Mouse (Mus musculus) forebrain, embryonic 11.5 days (tissue): ENCODE data around the gene Theg. TPM values are rescaled to one million over a fixed set of nuclear protein-coding genes. Genes with fewer than 3 reads are reported as not detected.

Experiments used
- ATAC-seq: fragments of 200-750 bp; cut with Nextera tagmentation; replicated peaks from 2 replicates; pipeline ENCODE4 v1.8.0; 2017; ENCODE audit warnings: moderate TSS enrichment; ENCODE audit not compliant: low FRiP score
- DNase-seq: peaks from one replicate; pipeline ENCODE4 v3.0.0-alpha.2; 2017; ENCODE audit warnings: low spot score
- H3K27ac ChIP-seq: fragments of 300-500 bp; sonication (generic); 2 replicates; pipeline ENCODE4 v1.5.1; 2014; ENCODE audit warnings: low read depth, low read length
- H3K27me3 ChIP-seq: fragments of 300-500 bp; sonication (generic); 2 replicates; pipeline ENCODE4 v1.6.1; 2014; ENCODE audit warnings: mild to moderate bottlenecking, low read length, mixed read lengths; ENCODE audit not compliant: control insufficient read depth, insufficient read depth
- H3K36me3 ChIP-seq: fragments of 300-500 bp; sonication (generic); 2 replicates; pipeline ENCODE4 v1.6.1; 2014; ENCODE audit warnings: mild to moderate bottlenecking, low read length, moderate library complexity, mixed read lengths; ENCODE audit not compliant: control insufficient read depth, insufficient read depth
- H3K4me1 ChIP-seq: fragments of 300-500 bp; sonication (generic); replicated peaks from 2 replicates; pipeline ENCODE4 v1.6.1; 2014; ENCODE audit warnings: low read length, mixed read lengths; ENCODE audit not compliant: control insufficient read depth, insufficient read depth
- H3K4me2 ChIP-seq: fragments of 300-500 bp; sonication (generic); 2 replicates; pipeline ENCODE4 v1.6.1; 2014; ENCODE audit warnings: low read depth, mild to moderate bottlenecking, low read length, moderate library complexity, mixed read lengths; ENCODE audit not compliant: severe bottlenecking
- H3K4me3 ChIP-seq: fragments of 300-500 bp; sonication (generic); 2 replicates; pipeline ENCODE4 v1.5.1; 2014; ENCODE audit warnings: low read depth, low read length
- H3K9ac ChIP-seq: fragments of 300-500 bp; sonication (generic); 2 replicates; pipeline ENCODE4 v1.6.1; 2014; ENCODE audit warnings: low read length
- H3K9me3 ChIP-seq: fragments of 300-500 bp; sonication (generic); 2 replicates; pipeline ENCODE4 v1.6.1; 2016; ENCODE audit warnings: low read length, mixed read lengths; ENCODE audit not compliant: control insufficient read depth
- WGBS: fragments of 180-500 bp; shearing (Covaris S2); extraction: QIAGEN DNeasy Blood & Tissue Kit; methylation state at CpG from one replicate; pipeline ENCODE4 v1.1.7; 2014; 5-methylcytosine and 5-hydroxymethylcytosine counted together
- polyA plus RNA-seq: library from polyadenylated mRNA; unstranded; fragments of >200 nt; fragmentation: Nextera tagmentation; extraction: Ambion mirVana; gene quantifications from 2 replicates; pipeline ENCODE4 v1.2.1, GENCODE M21; 2014

The Theg gene
- not detected in 2 replicates for polyA plus RNA-seq

GRCm38 (mm10) chr10:79587061-79587751 lies at the start of gene Theg:
TSS of gene Theg (minus strand) at chr10:79587331.
- no peaks in the 10 kb centered on the region for H3K36me3 ChIP-seq
- no peaks in the 10 kb centered on the region for H3K27me3 ChIP-seq
- WGBS = 85% methylated on average over 5 of the region's 5 CpGs
- H3K9ac ChIP-seq = no peak within 1 kb of the TSS
- no peaks in the 10 kb centered on the region for H3K4me1 ChIP-seq
- DNase-seq (peak; percentile 31), ATAC-seq (no peak)
- no peak within 1 kb of the TSS for H3K4me3 ChIP-seq
- H3K9me3 ChIP-seq = no peaks in the 10 kb centered on the region
- no peak within 1 kb of the TSS for H3K4me2 ChIP-seq
- H3K27ac ChIP-seq = no peak within 1 kb of the TSS

GRCm38 (mm10) chr10:79636287-79636686 lies 49.2 kb upstream of the Theg start:
- ATAC-seq = no peak
- no peak overlapping the region for H3K27ac ChIP-seq
- H3K9me3 ChIP-seq = no peaks in the 10 kb centered on the region
- peaks cover 8% of the 10 kb centered on the region; the same call in 1 of the 2 replicates for H3K4me1 ChIP-seq
- H3K9ac ChIP-seq = no peak overlapping the region
- no peak for DNase-seq
- peak overlapping the region; percentile 90; the same call in 1 of the 2 replicates for H3K4me2 ChIP-seq
- H3K4me3 ChIP-seq = no peak overlapping the region
- peaks cover 19% of the 10 kb centered on the region for H3K27me3 ChIP-seq
- H3K36me3 ChIP-seq = no peaks in the 10 kb centered on the region
- 88% methylated on average over 8 of the region's 8 CpGs for WGBS

- peaks cover 6% of the 10 kb centered on the region for H3K27me3 ChIP-seq
- no peak overlapping the region for H3K9ac ChIP-seq
- H3K27ac ChIP-seq = no peak overlapping the region
- H3K36me3 ChIP-seq = no peaks in the 10 kb centered on the region
- H3K4me3 ChIP-seq = no peak overlapping the region
- DNase-seq (no peak), ATAC-seq (no peak)
- H3K4me1 ChIP-seq = no peaks in the 10 kb centered on the region
- WGBS = 86% methylated on average over 17 of the region's 17 CpGs
- no peaks in the 10 kb centered on the region for H3K9me3 ChIP-seq
- no peak overlapping the region for H3K4me2 ChIP-seq
These were observed 46.1 kb upstream of the Theg start for GRCm38 (mm10) chr10:79633006-79633777.

DNA sequence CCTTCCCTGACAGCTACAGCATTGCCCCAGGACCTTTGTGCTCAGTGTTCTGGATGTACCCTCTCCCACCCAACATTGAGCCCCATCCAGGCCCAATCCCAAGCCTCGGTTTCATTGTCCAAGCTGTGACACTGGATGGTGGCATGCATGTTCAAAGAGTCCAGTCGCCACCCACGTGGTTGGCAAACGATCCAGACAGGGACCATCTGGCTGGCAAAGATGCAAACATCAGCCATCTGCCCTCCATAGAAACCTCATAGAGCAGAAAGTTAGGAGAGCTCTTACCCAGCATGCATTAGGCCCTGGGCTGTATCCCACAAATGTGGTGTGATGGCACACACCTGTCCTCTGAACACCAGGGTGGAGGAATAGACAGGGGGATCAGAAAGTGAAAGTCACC lies 44.3 kb upstream of the Theg start:
- WGBS = 93% methylated on average over 4 of the region's 4 CpGs
- Histone ChIP-seq H3K36me3 (no peaks in the 10 kb centered on the region), H3K4me2 (no peak overlapping the region), H3K4me3 (no peak overlapping the region), H3K4me1 (no peaks in the 10 kb centered on the region), H3K9me3 (no peaks in the 10 kb centered on the region), H3K27ac (no peak overlapping the region), H3K27me3 (no peaks in the 10 kb centered on the region), H3K9ac (no peak overlapping the region)
- DNase-seq = no peak
- no peak for ATAC-seq

DNA sequence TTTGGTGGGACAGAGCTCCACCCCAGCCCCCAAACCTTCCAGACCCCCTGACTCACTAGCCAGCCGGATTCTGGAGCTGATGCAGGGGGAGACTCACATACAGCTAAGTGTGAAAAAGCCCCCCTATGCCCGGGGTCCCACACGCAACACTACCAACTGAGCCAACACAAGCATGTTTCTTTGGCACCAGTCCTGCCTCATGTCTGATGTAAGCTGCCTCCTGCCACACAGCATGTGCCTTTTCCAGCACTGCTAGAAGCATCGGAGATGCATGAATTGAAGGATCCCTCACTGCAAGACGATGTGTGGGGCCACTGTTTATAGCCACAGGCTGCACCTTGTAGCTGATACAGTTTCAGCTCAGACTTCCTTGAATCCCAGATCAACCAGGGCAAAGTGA lies 41.2 kb upstream of the Theg start:
- no peak for ATAC-seq
- Histone ChIP-seq H3K27me3 (no peaks in the 10 kb centered on the region), H3K4me3 (no peak overlapping the region), H3K4me2 (no peak overlapping the region), H3K9ac (no peak overlapping the region), H3K27ac (no peak overlapping the region), H3K36me3 (no peaks in the 10 kb centered on the region), H3K9me3 (no peaks in the 10 kb centered on the region), H3K4me1 (no peaks in the 10 kb centered on the region)
- DNase-seq = no peak
- WGBS = 89% methylated on average over 5 of the region's 5 CpGs

GRCm38 (mm10) chr10:79626156-79626555 lies 39.0 kb upstream of the Theg start:
- WGBS = 89% methylated on average over 10 of the region's 10 CpGs
- H3K9ac ChIP-seq = no peak overlapping the region

GRCm38 (mm10) chr10:79625398-79625797 lies 38.3 kb upstream of the Theg start:
- DNase-seq (no peak), ATAC-seq (no peak)
- no peak overlapping the region for H3K9ac ChIP-seq
- no peak overlapping the region for H3K4me2 ChIP-seq
- WGBS = 80% methylated on average over 9 of the region's 9 CpGs
- no peaks in the 10 kb centered on the region for H3K36me3 ChIP-seq
- no peak overlapping the region for H3K27ac ChIP-seq
- H3K4me1 ChIP-seq = no peaks in the 10 kb centered on the region
- H3K4me3 ChIP-seq = no peak overlapping the region
- H3K9me3 ChIP-seq = no peaks in the 10 kb centered on the region
- no peaks in the 10 kb centered on the region for H3K27me3 ChIP-seq

More at GRCm38 (mm10) chr10:79626156-79626555, 39.0 kb upstream of the Theg start:
- ATAC-seq = no peak
- no peaks in the 10 kb centered on the region for H3K36me3 ChIP-seq
- no peak overlapping the region for H3K4me2 ChIP-seq
- H3K9me3 ChIP-seq = no peaks in the 10 kb centered on the region
- H3K27ac ChIP-seq = no peak overlapping the region
- no peak for DNase-seq
- H3K4me1 ChIP-seq = no peaks in the 10 kb centered on the region
- no peak overlapping the region for H3K4me3 ChIP-seq
- no peaks in the 10 kb centered on the region for H3K27me3 ChIP-seq

DNA sequence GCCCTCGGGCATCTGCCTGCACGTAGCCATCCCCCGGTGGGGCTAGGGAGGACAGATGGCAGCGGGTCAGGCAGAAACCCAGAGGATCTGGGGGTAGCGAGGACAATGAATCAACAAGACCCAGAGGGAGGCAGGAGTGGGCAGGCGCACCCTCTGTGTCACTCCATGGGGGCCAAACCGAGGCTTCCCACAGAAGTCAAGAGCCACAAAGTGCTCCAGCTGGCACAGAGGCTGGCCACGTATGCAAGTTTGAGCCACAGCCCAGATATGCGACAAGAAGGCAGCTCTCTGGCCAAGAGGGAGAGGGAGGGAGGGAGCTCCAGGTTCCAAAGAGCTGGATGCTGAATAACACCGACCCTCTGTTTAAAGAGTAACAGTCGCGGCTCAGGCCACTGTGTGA lies 36.8 kb upstream of the Theg start:
- DNase-seq (no peak), ATAC-seq (no peak)
- H3K4me1 ChIP-seq = no peaks in the 10 kb centered on the region
- no peaks in the 10 kb centered on the region for H3K27me3 ChIP-seq
- no peaks in the 10 kb centered on the region for H3K9me3 ChIP-seq
- no peak overlapping the region for H3K9ac ChIP-seq
- no peak overlapping the region for H3K4me2 ChIP-seq
- no peak overlapping the region for H3K27ac ChIP-seq
- 77% methylated on average over 12 of the region's 12 CpGs for WGBS
- no peaks in the 10 kb centered on the region for H3K36me3 ChIP-seq
- no peak overlapping the region for H3K4me3 ChIP-seq
